Mouse (Mus musculus) liver, postnatal 0 days (tissue): ENCODE results near the gene Irgm2. TPM values are rescaled to one million over a fixed set of nuclear protein-coding genes. Genes with fewer than 3 reads are reported as not detected.
"Not testable (repeated sequence)": the region's sequence is repeated elsewhere in the genome, so short reads cannot be mapped to it uniquely, and the experiment has no call there.

ENCODE experiments used
- ATAC-seq: fragments of 200-750 bp; cut with Nextera tagmentation; 2 replicates; pipeline ENCODE4 v1.8.0; 2017; ENCODE audit warnings: mild to moderate bottlenecking, moderate library complexity
- DNase-seq: peaks from one replicate; pipeline ENCODE4 v3.0.0-alpha.2; 2016
- H3K27ac ChIP-seq: fragments of 300-500 bp; sonication (generic); 2 replicates; pipeline ENCODE4 v1.5.1; 2014; ENCODE audit warnings: antibody characterized with exemption, moderate library complexity, mild to moderate bottlenecking, low read depth
- H3K27me3 ChIP-seq: fragments of 300-500 bp; sonication (generic); 2 replicates; pipeline ENCODE4 v1.6.1; 2014; ENCODE audit warnings: low read length, control low read depth, mixed read lengths; ENCODE audit not compliant: insufficient read depth
- H3K36me3 ChIP-seq: fragments of 300-500 bp; sonication (generic); replicated peaks from 2 replicates; pipeline ENCODE4 v1.6.1; 2014; ENCODE audit warnings: mild to moderate bottlenecking, control low read depth, low read length, moderate library complexity, mixed read lengths; ENCODE audit not compliant: insufficient read depth
- H3K4me1 ChIP-seq: fragments of 300-500 bp; sonication (generic); 2 replicates; pipeline ENCODE4 v1.6.1; 2014; ENCODE audit warnings: antibody characterized with exemption, mild to moderate bottlenecking, control low read depth; ENCODE audit not compliant: insufficient read depth
- H3K4me2 ChIP-seq: fragments of 300-500 bp; sonication (generic); 2 replicates; pipeline ENCODE4 v1.6.1; 2014; ENCODE audit warnings: low read depth, mild to moderate bottlenecking, low read length, moderate library complexity, mixed read lengths
- H3K4me3 ChIP-seq: fragments of 300-500 bp; sonication (generic); 2 replicates; pipeline ENCODE4 v1.5.1; 2014; ENCODE audit warnings: low read depth, low read length
- H3K9ac ChIP-seq: fragments of 300-500 bp; sonication (generic); replicated peaks from 2 replicates; pipeline ENCODE4 v1.6.1; 2014; ENCODE audit warnings: mild to moderate bottlenecking, moderate library complexity
- H3K9me3 ChIP-seq: fragments of 300-500 bp; sonication (generic); 2 replicates; pipeline ENCODE4 v1.6.1; 2016; ENCODE audit warnings: mild to moderate bottlenecking, control low read depth, low read length, mixed read lengths
- CTCF ChIP-seq: sonication (generic); IDR thresholded peaks from 2 replicates; pipeline ENCODE4 v1.5.1; 2016; ENCODE audit warnings: antibody characterized with exemption, low read depth
- EP300 ChIP-seq: IDR thresholded peaks from 2 replicates; pipeline ENCODE4 v1.6.1; 2016; ENCODE audit warnings: antibody characterized with exemption, low read depth, mild to moderate bottlenecking
- WGBS: fragments of 180-500 bp; shearing (Covaris S2); extraction: QIAGEN DNeasy Blood & Tissue Kit; methylation state at CpG from one replicate; pipeline ENCODE4 v1.1.7; 2014; ENCODE audit not compliant: insufficient replicate concordance; 5-methylcytosine and 5-hydroxymethylcytosine counted together
- polyA plus RNA-seq: library from polyadenylated mRNA; unstranded; fragments of >200 nt; fragmentation: Nextera tagmentation; extraction: Ambion mirVana; gene quantifications from 2 replicates; pipeline ENCODE4 v1.2.1, GENCODE M21; 2015

Gene Irgm2
- 17.2 and 18.2 TPM in 2 replicates for polyA plus RNA-seq

DNA sequence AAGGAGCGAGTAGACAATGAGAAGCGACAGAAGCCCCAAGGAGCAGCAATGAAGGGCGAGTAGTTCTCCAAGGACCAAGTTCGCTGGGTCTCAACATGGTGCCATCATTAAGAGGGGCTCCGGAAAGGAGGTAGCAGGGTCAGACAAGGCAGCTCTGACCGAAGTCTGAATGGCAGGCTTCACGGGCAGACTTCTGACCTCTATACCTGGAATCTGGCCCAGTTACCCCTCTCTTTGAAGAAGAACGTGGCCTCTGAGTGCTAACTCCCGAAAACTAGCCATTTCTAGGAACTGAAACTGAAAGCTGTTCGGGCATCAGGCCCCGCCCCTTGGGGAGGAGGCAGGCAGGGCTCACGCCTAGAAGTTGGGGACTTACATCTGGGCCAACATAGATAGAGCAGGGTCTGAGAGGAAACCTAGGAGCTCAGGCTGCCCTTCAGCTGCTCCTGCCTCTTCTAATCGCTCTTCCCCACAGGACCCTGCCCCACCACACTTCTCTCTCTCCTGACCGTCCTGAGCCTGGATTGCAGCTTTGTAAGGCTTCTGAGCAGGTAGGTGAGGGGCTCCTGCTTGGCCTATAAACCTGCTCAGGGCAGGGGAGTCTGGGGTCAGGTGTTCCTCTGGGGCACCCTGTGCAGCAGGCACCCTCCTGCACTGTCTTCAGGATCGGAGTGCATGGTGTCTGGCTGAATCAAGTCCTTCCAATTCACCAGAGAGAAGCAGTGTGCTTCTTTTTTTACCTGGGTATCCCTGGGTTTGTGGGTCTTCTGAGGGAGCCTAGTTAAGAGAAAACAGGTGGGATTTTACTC, at the start of gene Irgm2, which contains the start of gene Igtp:
Gene Irgm2 (plus strand): TSS at position 390 of the 809 bp plus-strand sequence.
Gene Igtp (plus strand): TSS at position 328 of the 809 bp plus-strand sequence.
- peak; percentile 31; the same call in 1 of the 2 replicates for TF ChIP-seq EP300
- 5% methylated on average over 12 of the region's 15 CpGs for WGBS
- ATAC-seq: peak; percentile 95

DNA sequence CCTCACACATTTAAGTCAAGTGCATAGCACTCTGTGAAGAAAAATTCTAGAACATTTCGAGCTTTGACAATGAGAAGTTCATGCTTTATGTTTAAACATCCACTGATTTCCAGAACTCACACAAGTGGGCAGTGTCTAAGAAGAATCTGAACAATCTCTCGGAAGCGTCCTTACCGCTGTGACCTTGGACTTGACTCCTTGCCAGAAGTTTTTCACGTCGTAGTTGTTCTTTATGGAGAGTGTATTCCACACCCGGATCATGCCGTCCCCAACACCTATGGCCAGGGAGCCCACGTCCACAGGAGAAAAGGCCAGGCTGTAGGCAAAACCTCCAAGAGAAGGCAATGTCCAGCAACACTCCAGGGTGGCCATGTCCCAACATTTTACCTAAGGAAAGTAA, 44.0 kb upstream of the Irgm2 start:
- Histone ChIP-seq H3K4me2 (no peak overlapping the region), H3K27me3 (no peaks in the 10 kb centered on the region), H3K4me1 (no peaks in the 10 kb centered on the region), H3K9ac (no peak overlapping the region), H3K36me3 (peaks cover 54% of the 10 kb centered on the region), H3K27ac (no peak overlapping the region), H3K9me3 (no peaks in the 10 kb centered on the region), H3K4me3 (no peak overlapping the region)
- TF ChIP-seq EP300 (no peak), CTCF (no peak)
- WGBS: 89% methylated on average over 9 of the region's 9 CpGs
- ATAC-seq (no peak), DNase-seq (no peak)

More for the DNA sequence above, at the start of gene Irgm2, which contains the start of gene Igtp:
- not testable (repeated sequence) for H3K9me3 ChIP-seq, H3K27me3 ChIP-seq
- peak; percentile 91 for DNase-seq
- Histone ChIP-seq H3K4me2 (peak within 1 kb of the TSS; percentile 85), H3K4me1 (peaks cover 23% of the 10 kb centered on the region), H3K27ac (peak within 1 kb of the TSS; percentile 97), H3K9ac (peak within 1 kb of the TSS; percentile 77), H3K4me3 (peak within 1 kb of the TSS; percentile 68), H3K36me3 (peaks cover 19% of the 10 kb centered on the region)

DNA sequence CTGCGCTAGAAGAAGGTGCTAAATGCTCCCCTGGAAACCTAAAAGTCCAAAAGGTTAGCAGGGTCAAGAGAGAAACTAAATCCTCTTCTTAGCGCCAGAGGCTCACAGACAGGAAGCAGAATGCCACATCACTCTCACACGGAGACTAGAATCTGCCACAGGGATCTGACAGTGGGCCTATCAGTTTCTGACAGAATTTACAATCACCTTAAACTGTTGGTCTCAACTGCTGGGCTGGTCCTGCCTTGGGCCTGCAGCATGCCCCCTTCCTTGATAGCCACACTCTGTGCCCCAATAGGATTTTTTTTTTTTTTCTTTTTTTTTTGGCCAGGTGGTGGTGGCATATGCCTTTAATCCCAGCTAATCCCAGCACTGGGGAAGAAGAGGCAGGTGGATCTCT, 42.5 kb upstream of the Irgm2 start:
- 70% methylated on average over 3 of the region's 3 CpGs for WGBS
- no peak for ATAC-seq

DNA sequence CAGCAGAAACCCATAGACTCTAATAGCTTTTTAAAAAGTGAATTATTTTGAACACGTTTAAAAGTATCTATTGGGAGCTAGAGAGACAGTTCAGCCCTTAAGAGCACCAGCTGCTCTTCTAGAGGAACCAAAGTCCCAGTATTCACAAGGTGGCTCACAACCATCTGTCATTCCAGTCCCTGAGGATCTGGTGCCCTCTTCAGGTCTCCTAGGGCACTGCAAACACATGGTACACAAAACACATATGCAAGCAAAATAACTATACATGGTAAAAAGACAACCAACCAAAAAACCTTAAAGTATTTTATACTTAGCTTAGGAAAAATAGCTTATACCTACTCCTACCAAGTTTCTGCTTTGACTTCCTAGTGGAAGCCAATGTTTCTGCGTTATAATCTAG, 34.3 kb upstream of the Irgm2 start:
- no peak overlapping the region for H3K27ac ChIP-seq
- H3K36me3 ChIP-seq: peaks cover 24% of the 10 kb centered on the region
- H3K4me1 ChIP-seq: peaks cover 10% of the 10 kb centered on the region
- DNase-seq (peak; percentile 40), ATAC-seq (no peak)
- no peaks in the 10 kb centered on the region for H3K27me3 ChIP-seq
- H3K4me2 ChIP-seq: no peak overlapping the region
- TF ChIP-seq EP300 (no peak), CTCF (peak; percentile 64)
- H3K9ac ChIP-seq: no peak overlapping the region
- H3K9me3 ChIP-seq: 0 out of 2 replicates have a peak, but pooled peaks cover 2% of the 10 kb centered on the region
- 95% methylated on average over 2 of the region's 2 CpGs for WGBS
- H3K4me3 ChIP-seq: no peak overlapping the region

More for the DNA sequence above, 42.5 kb upstream of the Irgm2 start:
- Histone ChIP-seq H3K9me3 (no peaks in the 10 kb centered on the region), H3K4me1 (no peaks in the 10 kb centered on the region), H3K27ac (no peak overlapping the region), H3K4me3 (no peak overlapping the region), H3K9ac (no peak overlapping the region), H3K36me3 (peaks cover 56% of the 10 kb centered on the region), H3K4me2 (no peak overlapping the region), H3K27me3 (no peaks in the 10 kb centered on the region)
- DNase-seq: no peak
- no peak for TF ChIP-seq CTCF
- TF ChIP-seq EP300: no peak

DNA sequence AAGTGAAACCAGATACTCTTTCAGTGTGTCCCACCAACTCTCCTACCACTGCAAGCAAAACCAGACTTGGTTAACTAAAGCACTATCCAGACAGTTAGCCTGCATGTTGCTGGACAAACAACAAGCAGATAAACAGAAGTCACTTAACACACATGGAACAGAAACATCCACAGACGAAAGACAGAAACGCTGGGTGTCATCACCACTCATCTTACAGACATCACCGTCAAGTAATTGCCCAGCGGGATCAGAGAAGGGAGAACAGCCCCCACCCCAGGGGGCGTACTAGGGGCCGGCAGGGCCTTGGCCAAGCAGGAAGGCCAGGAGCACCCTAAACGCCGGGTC, 31.6 kb upstream of the Irgm2 start:
- Histone ChIP-seq H3K4me3 (peak overlapping the region; percentile 70), H3K9ac (peak overlapping the region; percentile 73), H3K27ac (peak overlapping the region; percentile 77), H3K9me3 (0 out of 2 replicates have a peak, but pooled peaks cover 2% of the 10 kb centered on the region), H3K36me3 (peaks cover 12% of the 10 kb centered on the region), H3K4me2 (peak overlapping the region; percentile 89), H3K27me3 (no peaks in the 10 kb centered on the region), H3K4me1 (peaks cover 23% of the 10 kb centered on the region)
- DNase-seq (no peak), ATAC-seq (no peak)
- TF ChIP-seq EP300 (no peak), CTCF (no peak)
- 0% methylated on average over 8 of the region's 8 CpGs for WGBS

DNA sequence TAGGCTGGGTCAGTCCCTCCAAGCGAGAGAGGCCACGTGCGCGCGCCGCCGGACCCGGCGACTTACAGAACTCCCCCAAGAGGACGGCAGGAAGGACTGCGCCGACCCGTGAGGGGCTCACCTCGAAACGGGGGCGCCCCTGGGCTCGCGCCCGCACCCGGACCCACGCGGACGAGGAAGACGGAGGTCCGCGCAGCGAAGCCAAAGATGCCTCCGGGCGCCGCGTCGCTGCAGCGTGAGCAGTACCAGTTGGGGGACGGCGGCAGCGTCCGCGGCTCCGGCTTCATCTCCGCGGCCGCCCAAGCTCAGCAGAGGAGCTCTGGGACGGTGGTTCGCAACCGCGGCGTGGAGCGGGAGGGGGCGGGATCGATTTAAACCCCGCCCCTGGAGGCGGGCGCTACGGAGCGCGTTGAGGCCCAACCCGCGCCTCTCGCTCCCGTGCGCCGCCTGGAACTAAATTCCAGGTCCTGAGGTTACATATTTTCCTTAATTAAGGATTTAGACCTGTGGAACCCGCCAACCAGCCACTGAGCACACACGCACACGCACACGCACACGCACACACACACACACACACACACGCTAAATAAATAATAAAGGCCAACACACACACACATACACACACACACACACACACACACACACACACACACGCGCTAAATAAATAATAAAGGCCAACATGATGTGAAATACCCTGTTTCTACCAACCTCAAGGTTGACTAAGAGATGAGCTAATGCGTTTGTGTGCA, 31.1 kb upstream of the Irgm2 start, which contains the start of gene Gemin5:
Gene Gemin5 (minus strand): TSS at position 373 of the 749 bp plus-strand sequence.
- no peaks in the 10 kb centered on the region for H3K27me3 ChIP-seq
- ATAC-seq (peak; percentile 84), DNase-seq (peak; percentile 89)
- H3K4me2 ChIP-seq: peak within 1 kb of the TSS; percentile 89
- under 1% methylated on average over 70 of the region's 71 CpGs for WGBS
- 0 out of 2 replicates have a peak, but pooled peaks have one; percentile 27 for TF ChIP-seq CTCF
- no peak for TF ChIP-seq EP300
- H3K4me3 ChIP-seq: peak within 1 kb of the TSS; percentile 70
- peaks cover 13% of the 10 kb centered on the region for H3K36me3 ChIP-seq
- H3K9ac ChIP-seq: peak within 1 kb of the TSS; percentile 73
- peaks cover 26% of the 10 kb centered on the region for H3K4me1 ChIP-seq
- peak within 1 kb of the TSS; percentile 77 for H3K27ac ChIP-seq
- 0 out of 2 replicates have a peak, but pooled peaks cover 2% of the 10 kb centered on the region for H3K9me3 ChIP-seq
